Mouse (Mus musculus): ENCODE measurements at regions not wholly inside any gene's neighbourhood (a gene's known extent, or its start where the extent isn't known, plus 50 kb on each side); places are given as distances from the start of the nearest gene placed in this dataset.

GRCm38 (mm10) chr3:42915146-42915545 is 1172.7 kb downstream of the D3Ertd751e start:
- in situ Hi-C loops (cut with MboI, MseI), result no loop called here

- in situ Hi-C loops (cut with MboI, MseI), result no loop called here
These were observed 1193.0 kb downstream of the D3Ertd751e start for GRCm38 (mm10) chr3:42935418-42935817.

GRCm38 (mm10) chr3:42977066-42977465 is 1234.7 kb downstream of the D3Ertd751e start:
- in situ Hi-C loops (cut with MboI, MseI), result no loop called here

Data from T-helper 17 cell (primary cell).